In the genomic region with DNA sequence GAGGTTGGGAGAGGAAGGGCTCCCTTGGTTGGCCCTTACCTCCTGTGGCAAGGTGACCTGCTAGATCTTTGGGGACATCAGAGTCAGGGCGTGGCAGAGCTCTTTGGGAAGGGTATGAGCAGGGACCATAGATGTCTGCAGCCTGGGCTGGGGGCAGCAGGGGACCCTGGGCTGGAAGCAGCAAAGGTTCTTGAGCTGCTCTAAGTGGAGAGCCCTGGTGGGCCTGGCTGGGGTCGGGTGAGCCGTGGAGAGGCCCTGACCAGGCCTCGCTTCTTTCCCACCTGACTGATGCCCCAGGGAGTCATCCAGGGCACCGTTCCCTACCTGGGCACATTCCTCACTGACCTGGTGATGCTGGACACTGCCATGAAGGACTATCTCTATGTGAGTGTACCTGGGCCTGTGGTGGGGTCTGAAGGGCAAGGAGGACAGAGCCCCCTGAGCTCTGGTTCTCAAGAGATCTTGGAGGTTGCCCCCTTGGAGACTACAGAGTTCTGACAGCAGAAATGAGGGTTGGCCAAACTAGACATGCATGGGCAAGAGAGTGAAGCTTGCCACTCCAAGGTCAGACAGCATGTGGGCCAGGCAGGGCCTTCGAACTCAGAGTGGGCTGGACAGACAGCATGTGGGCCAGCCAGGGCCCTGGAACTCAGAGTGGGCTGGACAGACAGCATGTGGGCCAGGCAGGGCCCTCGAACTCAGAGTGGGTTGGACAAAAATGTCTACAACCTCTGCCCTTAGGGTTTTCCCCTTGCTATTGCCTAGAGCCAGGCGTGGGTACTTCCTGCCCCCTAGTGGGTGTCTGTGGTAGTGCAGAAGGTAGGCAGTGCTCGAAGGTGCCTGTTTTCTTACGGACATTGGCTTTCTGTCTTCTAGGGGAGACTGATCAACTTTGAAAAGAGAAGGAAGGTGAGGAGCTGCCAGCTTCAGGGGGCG, we compare ENCODE assay signal across 9 mouse cellular contexts. TPM values are rescaled to one million over a fixed set of nuclear protein-coding genes. Genes with fewer than 3 reads are reported as not detected.
A peak's percentile ranks its signal among the peaks of the same experiment; 100 is the strongest.
DNase-seq lines count a peak whose midpoint lies in the region; ATAC-seq lines count a peak whose summit lies in the region.
"Had no signal": no experiment of that assay in that cellular context is flagged by ENCODE, and none has a peak within 500 bp of the region (broad histone marks: within the 10 kb centered on the region; RNA-seq: fewer than 3 reads in every experiment).

No protein-coding gene starts in this region.

- no peak; the same call in 1 of the 2 replicates for ATAC-seq in heart, embryonic 12.5 days (ENCODE audit: insufficient number of reproducible peaks, low FRiP score)
- peak; percentile 81 for ATAC-seq in common myeloid progenitor, adult 5-6 weeks (replicated peaks; ENCODE audit: low read depth, poor library complexity, severe bottlenecking)
- ATAC-seq in intestine, embryonic 15.5 days, result peak; percentile 64
- peak; percentile 80 for ATAC-seq in monocyte, adult 5-6 weeks (replicated peaks; ENCODE audit: insufficient number of reproducible peaks, low FRiP score, low TSS enrichment, poor library complexity, severe bottlenecking)
- ATAC-seq: Patski had no signal

- peaks cover 85% of the 10 kb centered on the region for H3K36me3 ChIP-seq in heart, embryonic 12.5 days
- H3K36me3 ChIP-seq in intestine, embryonic 15.5 days, result peaks cover 53% of the 10 kb centered on the region

- H3K27ac ChIP-seq in heart, embryonic 12.5 days (ENCODE audit: poor library complexity, severe bottlenecking), result no peak overlapping the region
- H3K27ac ChIP-seq in intestine, embryonic 15.5 days, result no peak overlapping the region

- H3K4me1 ChIP-seq in heart, embryonic 12.5 days (replicated peaks), result no peaks in the 10 kb centered on the region
- no peaks in the 10 kb centered on the region for H3K4me1 ChIP-seq in intestine, embryonic 15.5 days (replicated peaks)

- H3K27me3 ChIP-seq in heart, embryonic 12.5 days (replicated peaks), result no peaks in the 10 kb centered on the region
- no peaks in the 10 kb centered on the region for H3K27me3 ChIP-seq in intestine, embryonic 15.5 days (replicated peaks)
- H3K27me3 ChIP-seq: Patski had no signal

- no peak overlapping the region for H3K9ac ChIP-seq in heart, embryonic 12.5 days
- H3K9ac ChIP-seq in intestine, embryonic 15.5 days, result no peak overlapping the region

- H3K4me3 ChIP-seq in heart, embryonic 12.5 days, result no peak overlapping the region
- H3K4me3 ChIP-seq in intestine, embryonic 15.5 days (replicated peaks), result no peak overlapping the region

- DNase-seq in heart, adult 11 months, result peak; percentile 95
- DNase-seq in gastrocnemius, postnatal 10 days, result peak; percentile 89
- DNase-seq in liver, result peak; percentile 80
- DNase-seq in spleen, postnatal 36 days (ENCODE audit: low spot score in 2 of 2), result peak; percentile 81 to 83

- H3K4me2 ChIP-seq in heart, embryonic 12.5 days, result no peak overlapping the region
- H3K4me2 ChIP-seq in intestine, embryonic 15.5 days (replicated peaks), result no peak overlapping the region

- no peaks in the 10 kb centered on the region for H3K9me3 ChIP-seq in heart, embryonic 12.5 days (replicated peaks)
- no peaks in the 10 kb centered on the region for H3K9me3 ChIP-seq in intestine, embryonic 15.5 days

- WGBS in heart, embryonic 12.5 days, result 49% methylated on average over 11 of the region's 11 CpGs
- 54% methylated on average over 11 of the region's 11 CpGs for WGBS in intestine, embryonic 15.5 days

RNA-seq across cellular contexts. Expression of gene Cel, which starts 15.7 kb away (rescaled TPM):
- polyA plus RNA-seq in heart, embryonic 12.5 days (2016; fragmentation: Nextera tagmentation; extraction: Ambion mirVana), result not detected in 2 replicates
- not detected in 2 replicates for total RNA-seq in common myeloid progenitor, adult 5-6 weeks (2017)
- total RNA-seq in gastrocnemius, postnatal 10 days (2021), result not detected
- 159 and 428 TPM in 2 replicates for polyA plus RNA-seq in intestine, embryonic 15.5 days (2015; fragmentation: Nextera tagmentation; extraction: Ambion mirVana)
- total RNA-seq in monocyte, adult 5-6 weeks (2017), result not detected in 3 replicates
- polyA plus RNA-seq: Patski had no signal

RNA-seq across cellular contexts. Expression of gene Ralgds, which starts 34.6 kb away (rescaled TPM):
- polyA plus RNA-seq in heart, embryonic 12.5 days (2016; fragmentation: Nextera tagmentation; extraction: Ambion mirVana), result 21.1 and 22.1 TPM in 2 replicates
- total RNA-seq in common myeloid progenitor, adult 5-6 weeks (2017), result 3.7 and 4.3 TPM in 2 replicates
- total RNA-seq in gastrocnemius, postnatal 10 days (2021), result 10 to 100 TPM; 33.1 to 43.9 TPM
- polyA plus RNA-seq in intestine, embryonic 15.5 days (2015; fragmentation: Nextera tagmentation; extraction: Ambion mirVana), result 27.9 and 28.3 TPM in 2 replicates
- 3.5 to 14.6 TPM (median 9.2 TPM) in 3 replicates for total RNA-seq in monocyte, adult 5-6 weeks (2017)

RNA-seq across cellular contexts. Expression of gene Gtf3c5, which starts 36.0 kb away (rescaled TPM):
- polyA plus RNA-seq in heart, embryonic 12.5 days (2016; fragmentation: Nextera tagmentation; extraction: Ambion mirVana), result 32.5 and 34.2 TPM in 2 replicates
- total RNA-seq in common myeloid progenitor, adult 5-6 weeks (2017), result 9.7 and 19.0 TPM in 2 replicates
- 10 to 100 TPM in 1 of 2 experiments, 1 to 10 TPM in 1; 9.1 to 10.2 TPM for total RNA-seq in gastrocnemius, postnatal 10 days (2021)
- 31.8 and 33.8 TPM in 2 replicates for polyA plus RNA-seq in intestine, embryonic 15.5 days (2015; fragmentation: Nextera tagmentation; extraction: Ambion mirVana)
- 5.6 to 17.7 TPM (median 9.1 TPM) in 3 replicates for total RNA-seq in monocyte, adult 5-6 weeks (2017)

RNA-seq across cellular contexts. Expression of gene Gm10134, which starts 41.6 kb away (rescaled TPM):
- 0.82 TPM in 1 of 2 replicates, not detected in the other for polyA plus RNA-seq in heart, embryonic 12.5 days (2016; fragmentation: Nextera tagmentation; extraction: Ambion mirVana)
- not detected in 2 replicates for total RNA-seq in common myeloid progenitor, adult 5-6 weeks (2017)
- total RNA-seq in gastrocnemius, postnatal 10 days (2021), result 1 to 10 TPM in 1 of 2 experiments, not detected in 1; 2.0 TPM
- polyA plus RNA-seq in intestine, embryonic 15.5 days (2015; fragmentation: Nextera tagmentation; extraction: Ambion mirVana), result 11.8 and 11.9 TPM in 2 replicates
- total RNA-seq in monocyte, adult 5-6 weeks (2017), result not detected in 3 replicates
- polyA plus RNA-seq: Patski had no signal

RNA-seq across cellular contexts. Expression of gene Gbgt1, which starts 50.8 kb away (rescaled TPM):
- 0.28 and 0.41 TPM in 2 replicates for polyA plus RNA-seq in heart, embryonic 12.5 days (2016; fragmentation: Nextera tagmentation; extraction: Ambion mirVana)
- total RNA-seq in common myeloid progenitor, adult 5-6 weeks (2017), result not detected in 2 replicates
- total RNA-seq in gastrocnemius, postnatal 10 days (2021), result 1 to 10 TPM; 1.9 to 3.5 TPM
- polyA plus RNA-seq in intestine, embryonic 15.5 days (2015; fragmentation: Nextera tagmentation; extraction: Ambion mirVana), result 3.7 and 4.0 TPM in 2 replicates
- total RNA-seq in monocyte, adult 5-6 weeks (2017), result 0.76 to 1.8 TPM in 2 of 3 replicates, not detected in the other
- polyA plus RNA-seq: Patski had no signal
